Mouse (Mus musculus): ENCODE data around the gene Slc2a3. TPM values are rescaled to one million over a fixed set of nuclear protein-coding genes. Genes with fewer than 3 reads are reported as not detected.

The Slc2a3 gene
- polyA plus RNA-seq, 1 experiment from 2014 or later: 57.0 TPM

DNA sequence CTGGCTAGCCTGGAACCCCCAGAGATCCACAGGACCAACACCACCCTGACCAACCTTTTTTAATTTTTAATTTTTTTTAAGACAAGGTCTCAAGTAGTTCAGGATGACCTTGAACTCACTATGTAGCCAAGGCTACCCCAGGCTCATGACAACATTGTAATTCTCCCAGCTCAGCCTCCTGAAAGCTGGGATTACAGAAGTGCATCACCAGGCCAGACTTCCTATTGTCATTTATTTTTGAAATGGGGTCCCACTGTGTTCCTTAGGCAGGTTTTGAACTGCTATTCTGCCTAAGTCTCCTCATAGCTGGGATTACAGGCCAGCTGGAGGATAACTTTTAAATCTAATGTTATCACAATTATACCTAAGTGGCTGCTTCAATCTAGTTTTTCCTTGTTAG lies 39.5 kb downstream of the Slc2a3 start:
- Histone ChIP-seq H3K4me1 (ENCODE audit: control insufficient read depth, insufficient read depth, low read depth, low read length) (peaks cover 7% of the 10 kb centered on the region; the same call in 1 of the 2 replicates), H3K36me3 (ENCODE audit: control insufficient read depth, insufficient read depth, low read length) (no peaks in the 10 kb centered on the region), H3K4me3 (ENCODE audit: low read length) (no peak overlapping the region), H3K9ac (ENCODE audit: low read depth, low read length) (no peak overlapping the region), H3K4me2 (ENCODE audit: low read length) (peak overlapping the region; percentile 54), H3K27ac (ENCODE audit: low read depth, low read length) (no peak overlapping the region), H3K27me3 (replicated peaks; ENCODE audit: control insufficient read depth, insufficient read depth, low read length) (no peaks in the 10 kb centered on the region), H3K9me3 (ENCODE audit: control insufficient read depth, low read length) (no peaks in the 10 kb centered on the region)
- no peak for ATAC-seq

GRCm38 (mm10) chr6:122761011-122761599 lies 40.3 kb downstream of the Slc2a3 start:
- H3K27ac ChIP-seq (ENCODE audit: low read depth, low read length): peak overlapping the region; percentile 69; the same call in 1 of the 2 replicates
- no peaks in the 10 kb centered on the region for H3K27me3 ChIP-seq (replicated peaks; ENCODE audit: control insufficient read depth, insufficient read depth, low read length)
- peak; percentile 75 for ATAC-seq
- no peaks in the 10 kb centered on the region for H3K36me3 ChIP-seq (ENCODE audit: control insufficient read depth, insufficient read depth, low read length)
- no peaks in the 10 kb centered on the region for H3K9me3 ChIP-seq (ENCODE audit: control insufficient read depth, low read length)
- peak overlapping the region; percentile 59; the same call in 1 of the 2 replicates for H3K9ac ChIP-seq (ENCODE audit: low read depth, low read length)
- 1% methylated on average over 11 of the region's 11 CpGs for WGBS
- peak overlapping the region; percentile 47 for H3K4me3 ChIP-seq (ENCODE audit: low read length)
- peaks cover 5% of the 10 kb centered on the region; the same call in 1 of the 2 replicates for H3K4me1 ChIP-seq (ENCODE audit: control insufficient read depth, insufficient read depth, low read depth, low read length)
- peak overlapping the region; percentile 54 for H3K4me2 ChIP-seq (ENCODE audit: low read length)

DNA sequence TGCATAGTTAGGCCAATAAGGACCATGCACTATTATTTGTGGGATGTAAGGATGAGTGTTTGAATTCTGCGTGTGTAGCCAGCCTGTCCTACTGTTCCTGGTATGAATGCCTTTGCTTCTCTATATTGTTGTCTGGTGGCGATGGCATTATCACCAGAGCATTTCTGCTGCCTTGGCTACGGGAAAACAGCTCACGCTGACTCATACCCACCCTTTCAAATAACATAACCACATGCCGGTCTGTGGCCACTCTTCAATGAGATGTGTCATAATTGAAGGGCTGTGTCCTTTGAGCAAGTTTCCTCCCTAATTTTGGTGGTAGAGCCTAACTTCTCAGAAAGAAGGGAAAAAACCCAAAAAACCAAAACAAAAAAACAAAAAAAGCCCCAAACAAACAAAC lies 42.7 kb downstream of the Slc2a3 start:
- H3K36me3 ChIP-seq (ENCODE audit: control insufficient read depth, insufficient read depth, low read length): no peaks in the 10 kb centered on the region
- no peak overlapping the region for H3K4me2 ChIP-seq (ENCODE audit: low read length)
- no peak overlapping the region for H3K9ac ChIP-seq (ENCODE audit: low read depth, low read length)
- no peaks in the 10 kb centered on the region for H3K27me3 ChIP-seq (replicated peaks; ENCODE audit: control insufficient read depth, insufficient read depth, low read length)
- peaks cover under 1% of the 10 kb centered on the region; the same call in 1 of the 2 replicates for H3K4me1 ChIP-seq (ENCODE audit: control insufficient read depth, insufficient read depth, low read depth, low read length)
- no peak for ATAC-seq
- 49% methylated on average over 5 of the region's 5 CpGs for WGBS
- H3K4me3 ChIP-seq (ENCODE audit: low read length): no peak overlapping the region
- H3K9me3 ChIP-seq (ENCODE audit: control insufficient read depth, low read length): no peaks in the 10 kb centered on the region
- no peak overlapping the region for H3K27ac ChIP-seq (ENCODE audit: low read depth, low read length)

DNA sequence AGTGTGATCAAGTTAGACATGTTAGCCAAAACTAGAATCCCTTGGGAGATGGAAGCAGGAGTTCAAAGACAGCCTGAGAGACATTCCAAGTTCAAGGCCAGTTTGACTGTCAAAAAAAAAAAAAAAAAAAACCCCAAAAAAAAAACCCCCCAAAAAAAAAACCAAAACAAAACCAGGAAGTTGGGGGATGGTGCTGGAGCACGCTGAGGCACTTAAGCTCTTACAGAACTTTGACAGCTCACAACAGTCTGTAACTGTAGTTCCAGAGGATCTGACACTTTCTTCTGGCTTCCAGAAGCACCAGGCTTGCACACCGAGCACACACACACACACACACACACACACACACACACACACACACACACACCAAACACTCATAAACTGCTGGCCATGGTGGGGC lies 45.5 kb downstream of the Slc2a3 start:
- H3K36me3 ChIP-seq (ENCODE audit: control insufficient read depth, insufficient read depth, low read length): no peaks in the 10 kb centered on the region
- no peak overlapping the region for H3K9ac ChIP-seq (ENCODE audit: low read depth, low read length)
- no peak overlapping the region for H3K4me2 ChIP-seq (ENCODE audit: low read length)
- WGBS: 73% methylated on average over 2 of the region's 2 CpGs
- H3K4me1 ChIP-seq (ENCODE audit: control insufficient read depth, insufficient read depth, low read depth, low read length): no peaks in the 10 kb centered on the region
- H3K9me3 ChIP-seq (ENCODE audit: control insufficient read depth, low read length): no peaks in the 10 kb centered on the region
- H3K4me3 ChIP-seq (ENCODE audit: low read length): no peak overlapping the region
- ATAC-seq: no peak
- H3K27ac ChIP-seq (ENCODE audit: low read depth, low read length): no peak overlapping the region
- no peaks in the 10 kb centered on the region for H3K27me3 ChIP-seq (replicated peaks; ENCODE audit: control insufficient read depth, insufficient read depth, low read length)

- no peak overlapping the region for H3K4me3 ChIP-seq (ENCODE audit: low read length)
- H3K9ac ChIP-seq (ENCODE audit: low read depth, low read length): no peak overlapping the region
- 83% methylated on average over 6 of the region's 6 CpGs for WGBS
- H3K4me1 ChIP-seq (ENCODE audit: control insufficient read depth, insufficient read depth, low read depth, low read length): no peaks in the 10 kb centered on the region
- H3K9me3 ChIP-seq (ENCODE audit: control insufficient read depth, low read length): no peaks in the 10 kb centered on the region
- no peak for ATAC-seq
- H3K36me3 ChIP-seq (ENCODE audit: control insufficient read depth, insufficient read depth, low read length): no peaks in the 10 kb centered on the region
- no peaks in the 10 kb centered on the region for H3K27me3 ChIP-seq (replicated peaks; ENCODE audit: control insufficient read depth, insufficient read depth, low read length)
- H3K27ac ChIP-seq (ENCODE audit: low read depth, low read length): no peak overlapping the region
- H3K4me2 ChIP-seq (ENCODE audit: low read length): no peak overlapping the region
Measured at GRCm38 (mm10) chr6:122750579-122750978, 50.9 kb downstream of the Slc2a3 start.

DNA sequence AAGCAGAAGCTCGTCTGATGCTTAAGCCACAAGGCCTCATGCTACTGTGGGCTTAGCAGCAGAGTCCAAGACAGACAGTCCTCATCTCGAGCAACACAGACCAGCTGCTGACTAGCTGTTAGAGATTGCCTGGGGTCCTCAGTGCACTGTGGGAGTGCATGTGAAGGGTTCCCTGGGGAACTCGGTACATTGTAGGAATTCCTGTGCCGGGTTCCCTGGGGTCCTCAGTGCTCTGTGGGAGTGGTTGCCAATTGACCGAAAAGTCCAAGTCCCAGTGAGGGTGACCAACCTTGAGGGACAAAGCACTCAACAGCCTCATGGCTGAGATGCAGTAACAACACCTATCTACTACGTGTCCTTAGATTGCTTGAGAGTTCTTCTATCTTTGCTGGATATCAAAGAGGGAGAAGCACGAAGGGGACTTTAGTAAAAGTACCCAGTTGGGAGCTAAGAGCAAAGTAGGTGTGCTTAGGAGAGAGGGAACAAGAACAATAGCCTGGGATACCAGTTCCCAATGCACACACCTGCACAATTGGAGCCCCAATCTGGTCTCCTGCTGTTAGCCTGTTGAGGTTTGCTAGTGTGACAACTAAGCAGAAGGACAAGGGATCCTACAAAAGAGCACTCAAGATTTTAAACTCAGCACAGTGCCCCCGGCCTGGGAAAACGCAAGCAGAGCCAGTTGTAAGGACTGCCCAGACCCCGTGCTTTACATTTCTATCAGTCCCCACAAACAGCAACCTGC lies 56.8 kb downstream of the Slc2a3 start:
- H3K4me2 ChIP-seq (ENCODE audit: low read length): no peak overlapping the region
- peaks cover 2% of the 10 kb centered on the region for H3K27me3 ChIP-seq (replicated peaks; ENCODE audit: control insufficient read depth, insufficient read depth, low read length)
- H3K9ac ChIP-seq (ENCODE audit: low read depth, low read length): no peak overlapping the region
- no peak for ATAC-seq
- peaks cover 8% of the 10 kb centered on the region for H3K4me1 ChIP-seq (ENCODE audit: control insufficient read depth, insufficient read depth, low read depth, low read length)
- H3K4me3 ChIP-seq (ENCODE audit: low read length): no peak overlapping the region
- no peaks in the 10 kb centered on the region for H3K36me3 ChIP-seq (ENCODE audit: control insufficient read depth, insufficient read depth, low read length)
- H3K9me3 ChIP-seq (ENCODE audit: control insufficient read depth, low read length): no peaks in the 10 kb centered on the region
- no peak overlapping the region for H3K27ac ChIP-seq (ENCODE audit: low read depth, low read length)
- 37% methylated on average over 10 of the region's 10 CpGs for WGBS

DNA sequence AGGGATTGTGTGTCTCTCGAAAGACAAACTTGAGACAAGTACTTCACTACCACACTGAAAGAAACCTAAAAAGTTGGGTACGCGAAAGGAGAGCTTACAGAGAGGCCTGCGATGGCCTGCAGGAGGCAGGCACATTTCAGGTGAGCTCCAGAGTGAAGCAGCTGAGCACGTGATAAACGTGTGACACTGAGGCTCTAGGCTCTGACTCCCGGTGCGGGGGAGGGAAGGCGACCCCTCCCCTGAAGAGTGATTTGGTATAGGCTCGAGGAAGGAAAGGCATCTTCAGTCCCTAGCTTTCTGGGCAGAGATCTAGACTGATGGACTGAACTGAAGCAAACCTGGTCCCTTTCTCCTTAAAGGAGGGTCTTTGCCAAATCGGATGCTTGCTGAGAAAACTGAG lies 58.1 kb downstream of the Slc2a3 start:
- peak overlapping the region; percentile 32 for H3K4me2 ChIP-seq (ENCODE audit: low read length)
- H3K4me3 ChIP-seq (ENCODE audit: low read length): no peak overlapping the region; the same call in 1 of the 2 replicates
- H3K9me3 ChIP-seq (ENCODE audit: control insufficient read depth, low read length): no peaks in the 10 kb centered on the region
- no peak overlapping the region for H3K27ac ChIP-seq (ENCODE audit: low read depth, low read length)
- WGBS: 22% methylated on average over 11 of the region's 11 CpGs
- ATAC-seq: no peak
- no peaks in the 10 kb centered on the region for H3K36me3 ChIP-seq (ENCODE audit: control insufficient read depth, insufficient read depth, low read length)
- H3K9ac ChIP-seq (ENCODE audit: low read depth, low read length): peak overlapping the region; percentile 13; the same call in 1 of the 2 replicates
- H3K27me3 ChIP-seq (replicated peaks; ENCODE audit: control insufficient read depth, insufficient read depth, low read length): peaks cover 2% of the 10 kb centered on the region
- H3K4me1 ChIP-seq (ENCODE audit: control insufficient read depth, insufficient read depth, low read depth, low read length): peaks cover 8% of the 10 kb centered on the region

GRCm38 (mm10) chr6:122742228-122742899 lies 59.1 kb downstream of the Slc2a3 start:
- H3K9me3 ChIP-seq (ENCODE audit: control insufficient read depth, low read length): no peaks in the 10 kb centered on the region
- peak overlapping the region; percentile 61 for H3K4me3 ChIP-seq (ENCODE audit: low read length)
- H3K27me3 ChIP-seq (replicated peaks; ENCODE audit: control insufficient read depth, insufficient read depth, low read length): peaks cover 2% of the 10 kb centered on the region
- H3K4me1 ChIP-seq (ENCODE audit: control insufficient read depth, insufficient read depth, low read depth, low read length): peaks cover 8% of the 10 kb centered on the region
- H3K36me3 ChIP-seq (ENCODE audit: control insufficient read depth, insufficient read depth, low read length): peaks cover under 1% of the 10 kb centered on the region; the same call in 1 of the 2 replicates
- peak overlapping the region; percentile 57 for H3K4me2 ChIP-seq (ENCODE audit: low read length)
- H3K27ac ChIP-seq (ENCODE audit: low read depth, low read length): peak overlapping the region; percentile 66
- H3K9ac ChIP-seq (ENCODE audit: low read depth, low read length): peak overlapping the region; percentile 75
- WGBS: under 1% methylated on average over 23 of the region's 23 CpGs
- ATAC-seq: peak; percentile 84
